Mouse (Mus musculus) CH12.LX (cell line): ENCODE measurements around the gene Mcf2l. TPM values are rescaled to one million over a fixed set of nuclear protein-coding genes. Genes with fewer than 3 reads are reported as not detected.

Experiments
- DNase-seq: peaks from one replicate; pipeline ENCODE4 v3.0.0-alpha.2; 2013; ENCODE audit errors: extremely low read depth
- H3K27ac ChIP-seq: 2 replicates; pipeline ENCODE4 v1.5.1; 2012; ENCODE audit warnings: low read depth, mild to moderate bottlenecking, control low read depth, moderate library complexity; ENCODE audit not compliant: insufficient read depth
- H3K27me3 ChIP-seq: replicated peaks from 2 replicates; pipeline ENCODE3; 2012; ENCODE audit warnings: inconsistent platforms
- H3K36me3 ChIP-seq, 2 experiments: replicated peaks in 1 of 2; 2 replicates each; pipeline versions ENCODE3 to v1.6.1; 2012; ENCODE audit warnings: inconsistent platforms in 1 of 2, low read length in 1 of 2, mild to moderate bottlenecking in 1 of 2, mixed read lengths in 1 of 2, moderate library complexity in 1 of 2; ENCODE audit not compliant: control insufficient read depth in 1 of 2, insufficient read depth in 1 of 2
- H3K4me1 ChIP-seq, 2 experiments: 2 replicates each; pipeline ENCODE4 v1.6.1; 2012; ENCODE audit warnings: inconsistent platforms in 1 of 2, moderate library complexity in 1 of 2; ENCODE audit not compliant: insufficient read depth in 2 of 2, control insufficient read depth in 1 of 2
- H3K4me2 ChIP-seq: 2 replicates; pipeline ENCODE4 v1.6.1; 2012; ENCODE audit warnings: low read depth, mild to moderate bottlenecking, control low read depth; ENCODE audit not compliant: poor library complexity, insufficient read depth, severe bottlenecking
- H3K4me3 ChIP-seq, 3 experiments: fragments of 150-350 bp in 1 of 3; sonication (generic) in 1 of 3; replicated peaks in 1 of 3; 2 replicates each; pipeline versions ENCODE3 to v1.5.1; 2011 to 2012; ENCODE audit warnings: low read depth in 2 of 3, low read length in 2 of 3, mild to moderate bottlenecking in 2 of 3, moderate library complexity in 2 of 3, control low read depth in 1 of 3, improper control_type of control experiment in 1 of 3, inconsistent platforms in 1 of 3, mixed read lengths in 1 of 3; ENCODE audit not compliant: poor library complexity in 1 of 3
- H3K79me2 ChIP-seq: replicated peaks from 2 replicates; pipeline ENCODE4 v1.6.1; 2012; ENCODE audit warnings: mild to moderate bottlenecking, moderate library complexity; ENCODE audit not compliant: control insufficient read depth, poor library complexity, insufficient read depth, severe bottlenecking; ENCODE audit errors: extremely low read depth
- H3K9ac ChIP-seq: 2 replicates; pipeline ENCODE4 v1.6.1; 2012; ENCODE audit warnings: low read depth, mild to moderate bottlenecking, control low read depth, moderate library complexity; ENCODE audit not compliant: insufficient read depth
- H3K9me3 ChIP-seq: replicated peaks from 2 replicates; pipeline ENCODE3; 2012; ENCODE audit warnings: low read length, inconsistent platforms, mixed read lengths
- BHLHE40 ChIP-seq: IDR thresholded peaks from 2 replicates; pipeline ENCODE4 v1.6.1; 2011; ENCODE audit warnings: mild to moderate bottlenecking, low read depth, low read length, improper control_type of control experiment
- CHD2 ChIP-seq: IDR thresholded peaks from 2 replicates; pipeline ENCODE4 v1.6.1; 2011; ENCODE audit warnings: low read length, improper control_type of control experiment
- E2F4 ChIP-seq: IDR thresholded peaks from 2 replicates; pipeline ENCODE4 v1.6.1; 2011; ENCODE audit warnings: low read depth, low read length, improper control_type of control experiment; ENCODE audit not compliant: insufficient replicate concordance
- GABPA ChIP-seq: IDR thresholded peaks from 2 replicates; pipeline ENCODE4 v1.6.1; 2012; ENCODE audit warnings: low read depth, low read length, improper control_type of control experiment, inconsistent platforms; ENCODE audit not compliant: insufficient replicate concordance
- IRF4 ChIP-seq: IDR thresholded peaks from 2 replicates; pipeline ENCODE4 v1.6.1; 2014; ENCODE audit warnings: low read depth, mild to moderate bottlenecking, inconsistent platforms, low read length, improper control_type of control experiment
- JUN ChIP-seq: IDR thresholded peaks from 2 replicates; pipeline ENCODE4 v1.6.1; 2011; ENCODE audit warnings: low read depth, mild to moderate bottlenecking, low read length, improper control_type of control experiment, moderate library complexity; ENCODE audit not compliant: insufficient read depth
- JUND ChIP-seq: conservative IDR thresholded peaks from 2 replicates; pipeline ENCODE4 v1.6.1; 2011; ENCODE audit warnings: low read depth, low read length, improper control_type of control experiment
- KAT2A ChIP-seq: IDR thresholded peaks from 2 replicates; pipeline ENCODE4 v1.6.1; 2012; ENCODE audit warnings: low read length, improper control_type of control experiment, inconsistent platforms; ENCODE audit not compliant: insufficient replicate concordance
- MAFK ChIP-seq: IDR thresholded peaks from 2 replicates; pipeline ENCODE4 v1.6.1; 2011; ENCODE audit warnings: low read length, improper control_type of control experiment; ENCODE audit not compliant: insufficient replicate concordance
- MAX ChIP-seq: IDR thresholded peaks from 2 replicates; pipeline ENCODE4 v1.6.1; 2011; ENCODE audit warnings: low read length, improper control_type of control experiment
- MEF2A ChIP-seq: IDR thresholded peaks from 2 replicates; pipeline ENCODE4 v1.6.1; 2014; ENCODE audit warnings: low read depth, mild to moderate bottlenecking, inconsistent platforms, low read length, improper control_type of control experiment, borderline replicate concordance
- MXI1 ChIP-seq: IDR thresholded peaks from 2 replicates; pipeline ENCODE4 v1.6.1; 2011; ENCODE audit warnings: mild to moderate bottlenecking, low read depth, low read length, improper control_type of control experiment
- NELFE ChIP-seq: IDR thresholded peaks from 2 replicates; pipeline ENCODE4 v1.6.1; 2011; ENCODE audit warnings: low read depth, low read length, improper control_type of control experiment
- NRF1 ChIP-seq: IDR thresholded peaks from 2 replicates; pipeline ENCODE4 v1.6.1; 2014; ENCODE audit warnings: low read depth, mild to moderate bottlenecking, inconsistent platforms, low read length, improper control_type of control experiment, moderate library complexity
- SIN3A ChIP-seq: IDR thresholded peaks from 2 replicates; pipeline ENCODE4 v1.6.1; 2012; ENCODE audit warnings: low read length, improper control_type of control experiment, inconsistent platforms
- SMC3 ChIP-seq: IDR thresholded peaks from 2 replicates; pipeline ENCODE4 v1.6.1; 2011; ENCODE audit warnings: low read depth, low read length, improper control_type of control experiment
- UBTF ChIP-seq: IDR thresholded peaks from 2 replicates; pipeline ENCODE4 v1.6.1; 2012; ENCODE audit warnings: low read depth, mild to moderate bottlenecking, inconsistent platforms, low read length, improper control_type of control experiment, moderate library complexity
- dilution Hi-C: fragments of 300-500 bp; cut with MboI; formaldehyde crosslinking; loops from 2 replicates; pipeline ENCODE4 v1.14.3; 2020; ENCODE audit warnings: low sequenced_read_pairs; ENCODE audit not compliant: extremely low pct_unique_long_range_greater_than_20kb, extremely low pct_ligation_motif_present
- in situ Hi-C: fragments of 300-500 bp; cut with MboI; formaldehyde crosslinking; loops from 3 replicates; pipeline ENCODE4 v1.14.3; 2019; ENCODE audit warnings: low sequenced_read_pairs, low pct_ligation_motif_present, low pct_unique_long_range_greater_than_20kb, mixed read lengths
- polyA plus RNA-seq: library from polyadenylated mRNA; unstranded; fragments of >175 nt; gene quantifications from 2 replicates; pipeline ENCODE4 v1.2.1, GENCODE M21; 2012; ENCODE audit warnings: low read depth; ENCODE audit not compliant: insufficient read length
- total RNA-seq, 2 experiments: library from RNA; depleted of rRNA; stranded (reverse); fragments of 300-350 nt in 1 of 2; fragments of >200 nt in 1 of 2; gene quantifications; 2 replicates each; pipeline ENCODE4 v1.2.3; 2012 to 2014

Gene Mcf2l
- total and polyA plus RNA-seq, 3 experiments, result not detected

- TF ChIP-seq SMC3 (no peak), BHLHE40 (no peak), NRF1 (no peak), E2F4 (no peak), JUND (no peak), MAX (no peak), CHD2 (no peak), KAT2A (no peak)
- Histone ChIP-seq H3K4me2 (no peak overlapping the region), H3K4me3 (no peak overlapping the region), H3K36me3 (no peaks in the 10 kb centered on the region), H3K9me3 (no peaks in the 10 kb centered on the region), H3K27ac (no peak overlapping the region), H3K9ac (no peak overlapping the region), H3K79me2 (no peaks in the 10 kb centered on the region), H3K4me1 (peaks cover 0 to 6% of the 10 kb centered on the region in 2 experiments; a peak in 1 of 4 replicates), H3K27me3 (peaks cover 96% of the 10 kb centered on the region)
- dilution Hi-C loops (no loop called here), in situ Hi-C loops (no loop called here)
- DNase-seq, result no peak
Observed at GRCm38 (mm10) chr8:12829381-12829780, 44.2 kb upstream of the Mcf2l start.

- H3K79me2 ChIP-seq, result no peaks in the 10 kb centered on the region
- no peak overlapping the region for H3K4me3 ChIP-seq
- H3K9me3 ChIP-seq, result no peaks in the 10 kb centered on the region
- peak; percentile 8 for DNase-seq
- TF ChIP-seq NRF1 (no peak), IRF4 (peak; percentile 44; the same call in 1 of the 2 replicates), MXI1 (peak; percentile 59)
- no peaks in the 10 kb centered on the region for H3K36me3 ChIP-seq
- peaks cover 97% of the 10 kb centered on the region for H3K27me3 ChIP-seq
- no peak overlapping the region for H3K4me2 ChIP-seq
- peaks cover 0 to 6% of the 10 kb centered on the region in 2 experiments; a peak in 1 of 4 replicates for H3K4me1 ChIP-seq
- no peak overlapping the region for H3K9ac ChIP-seq
- no peak overlapping the region for H3K27ac ChIP-seq
- dilution Hi-C loops, result no loop called here
- in situ Hi-C loops, result no loop called here
Observed at GRCm38 (mm10) chr8:12831659-12832589, 41.7 kb upstream of the Mcf2l start.

GRCm38 (mm10) chr8:12833616-12834015 lies 40.0 kb upstream of the Mcf2l start:
- H3K27me3 ChIP-seq, result peaks cover 91% of the 10 kb centered on the region
- H3K36me3 ChIP-seq, result no peaks in the 10 kb centered on the region

More at GRCm38 (mm10) chr8:12833616-12834015, 40.0 kb upstream of the Mcf2l start:
- dilution Hi-C loops (no loop called here), in situ Hi-C loops (no loop called here)
- peaks cover 0 to 6% of the 10 kb centered on the region in 2 experiments; a peak in 1 of 4 replicates for H3K4me1 ChIP-seq
- H3K27ac ChIP-seq, result no peak overlapping the region
- H3K4me2 ChIP-seq, result no peak overlapping the region
- no peak overlapping the region for H3K9ac ChIP-seq
- no peaks in the 10 kb centered on the region for H3K79me2 ChIP-seq
- DNase-seq, result no peak
- H3K9me3 ChIP-seq, result no peaks in the 10 kb centered on the region
- no peak for TF ChIP-seq SIN3A
- TF ChIP-seq JUND, result no peak
- no peak for TF ChIP-seq GABPA
- no peak for TF ChIP-seq IRF4
- no peak for TF ChIP-seq MAFK
- no peak for TF ChIP-seq MEF2A
- TF ChIP-seq UBTF, result no peak
- no peak for TF ChIP-seq NELFE
- no peak for TF ChIP-seq JUN
- TF ChIP-seq, all 38 proteins: peak for 0
- H3K4me3 ChIP-seq, result no peak overlapping the region
